Mouse (Mus musculus) forebrain, embryonic 11.5 days (tissue): Measurements from ENCODE around the gene Kcnk18. TPM values are rescaled to one million over a fixed set of nuclear protein-coding genes. Genes with fewer than 3 reads are reported as not detected.
A peak's percentile ranks its signal among the peaks of the same experiment; 100 is the strongest.

Experiments
- ATAC-seq: fragments of 200-750 bp; cut with Nextera tagmentation; replicated peaks from 2 replicates; pipeline ENCODE4 v1.8.0; 2017; ENCODE audit warnings: moderate TSS enrichment; ENCODE audit not compliant: low FRiP score
- DNase-seq: peaks from one replicate; pipeline ENCODE4 v3.0.0-alpha.2; 2017; ENCODE audit warnings: low spot score
- H3K27ac ChIP-seq: fragments of 300-500 bp; sonication (generic); 2 replicates; pipeline ENCODE4 v1.5.1; 2014; ENCODE audit warnings: low read depth, low read length
- H3K27me3 ChIP-seq: fragments of 300-500 bp; sonication (generic); 2 replicates; pipeline ENCODE4 v1.6.1; 2014; ENCODE audit warnings: mild to moderate bottlenecking, low read length, mixed read lengths; ENCODE audit not compliant: control insufficient read depth, insufficient read depth
- H3K36me3 ChIP-seq: fragments of 300-500 bp; sonication (generic); 2 replicates; pipeline ENCODE4 v1.6.1; 2014; ENCODE audit warnings: mild to moderate bottlenecking, low read length, moderate library complexity, mixed read lengths; ENCODE audit not compliant: control insufficient read depth, insufficient read depth
- H3K4me1 ChIP-seq: fragments of 300-500 bp; sonication (generic); replicated peaks from 2 replicates; pipeline ENCODE4 v1.6.1; 2014; ENCODE audit warnings: low read length, mixed read lengths; ENCODE audit not compliant: control insufficient read depth, insufficient read depth
- H3K4me2 ChIP-seq: fragments of 300-500 bp; sonication (generic); 2 replicates; pipeline ENCODE4 v1.6.1; 2014; ENCODE audit warnings: low read depth, mild to moderate bottlenecking, low read length, moderate library complexity, mixed read lengths; ENCODE audit not compliant: severe bottlenecking
- H3K4me3 ChIP-seq: fragments of 300-500 bp; sonication (generic); 2 replicates; pipeline ENCODE4 v1.5.1; 2014; ENCODE audit warnings: low read depth, low read length
- H3K9ac ChIP-seq: fragments of 300-500 bp; sonication (generic); 2 replicates; pipeline ENCODE4 v1.6.1; 2014; ENCODE audit warnings: low read length
- H3K9me3 ChIP-seq: fragments of 300-500 bp; sonication (generic); 2 replicates; pipeline ENCODE4 v1.6.1; 2016; ENCODE audit warnings: low read length, mixed read lengths; ENCODE audit not compliant: control insufficient read depth
- WGBS: fragments of 180-500 bp; shearing (Covaris S2); extraction: QIAGEN DNeasy Blood & Tissue Kit; methylation state at CpG from one replicate; pipeline ENCODE4 v1.1.7; 2014; 5-methylcytosine and 5-hydroxymethylcytosine counted together
- polyA plus RNA-seq: library from polyadenylated mRNA; unstranded; fragments of >200 nt; fragmentation: Nextera tagmentation; extraction: Ambion mirVana; gene quantifications from 2 replicates; pipeline ENCODE4 v1.2.1, GENCODE M21; 2014

Gene Kcnk18
- polyA plus RNA-seq, 1 experiment from 2014 or later = not detected

DNA sequence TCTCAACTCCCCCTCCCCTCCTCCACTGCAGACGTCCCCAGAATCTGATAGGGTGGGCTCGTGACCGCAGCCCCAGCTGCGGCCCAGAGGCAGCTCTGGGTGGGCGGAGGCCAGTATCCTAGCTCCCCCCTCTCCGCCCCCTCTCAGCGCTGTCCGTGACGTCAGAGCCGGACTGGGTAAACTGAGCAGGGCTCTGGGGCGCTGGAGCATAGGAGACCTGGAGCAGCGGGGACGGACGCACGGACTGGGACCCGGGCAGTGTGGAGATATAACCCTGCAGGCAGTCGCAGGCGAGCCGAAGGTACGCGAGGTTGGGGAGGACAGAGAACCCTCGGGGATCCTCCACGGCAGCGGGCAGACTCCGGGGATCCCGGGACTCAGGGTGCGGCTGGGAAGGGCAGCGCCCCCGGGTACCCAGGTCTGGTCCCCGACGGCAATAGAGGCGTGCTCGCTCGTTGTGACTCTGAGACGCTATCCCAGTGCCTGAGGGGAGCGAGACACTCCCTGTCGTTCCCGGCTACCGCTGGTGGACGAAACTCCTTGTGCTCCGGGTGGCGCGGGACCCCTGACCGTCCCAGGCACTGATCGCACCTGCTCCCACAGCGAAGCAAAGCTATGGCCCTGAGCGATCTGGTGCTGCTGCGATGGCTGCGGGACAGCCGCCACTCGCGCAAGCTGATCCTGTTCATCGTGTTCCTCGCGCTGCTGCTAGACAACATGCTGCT lies 41.9 kb downstream of the Kcnk18 start, which contains the start of gene Slc18a2:
Gene Slc18a2 (plus strand): TSS at position 179 of the 725 bp plus-strand sequence.
- peak within 1 kb of the TSS; percentile 82 for H3K4me2 ChIP-seq
- peaks cover 15% of the 10 kb centered on the region for H3K27me3 ChIP-seq
- no peaks in the 10 kb centered on the region for H3K36me3 ChIP-seq
- H3K9me3 ChIP-seq = no peaks in the 10 kb centered on the region
- H3K4me3 ChIP-seq = peak within 1 kb of the TSS; percentile 40
- under 1% methylated on average over 54 of the region's 55 CpGs for WGBS
- peak within 1 kb of the TSS; percentile 4 for H3K9ac ChIP-seq
- DNase-seq (peak; percentile 77), ATAC-seq (peak; percentile 79)
- no peak within 1 kb of the TSS for H3K27ac ChIP-seq
- H3K4me1 ChIP-seq = peaks cover 17% of the 10 kb centered on the region

DNA sequence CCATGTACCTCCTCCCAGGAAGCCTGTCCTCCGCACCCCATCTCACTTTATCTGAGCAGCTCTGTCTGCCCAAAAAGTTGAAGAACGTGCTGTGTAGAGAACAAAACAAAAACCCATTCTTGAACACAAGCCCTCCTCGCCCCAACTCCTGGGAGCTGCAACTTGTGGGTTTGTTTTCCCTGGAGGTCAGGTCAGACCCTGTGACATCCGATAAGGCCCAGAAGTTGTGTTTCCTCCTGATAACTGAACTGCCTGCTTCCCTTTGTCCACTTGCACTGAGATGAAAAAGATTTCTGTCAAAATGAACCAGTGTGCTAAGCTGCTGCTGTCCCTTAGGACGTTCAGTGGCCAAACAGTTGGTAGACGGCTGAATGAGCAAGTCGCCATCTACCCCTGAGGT lies 42.6 kb downstream of the Kcnk18 start:
- DNase-seq = no peak
- no peak for ATAC-seq
- Histone ChIP-seq H3K27me3 (peaks cover 15% of the 10 kb centered on the region), H3K4me3 (peak overlapping the region; percentile 40), H3K4me1 (peaks cover 22% of the 10 kb centered on the region), H3K4me2 (peak overlapping the region; percentile 82), H3K9me3 (no peaks in the 10 kb centered on the region), H3K27ac (no peak overlapping the region), H3K36me3 (no peaks in the 10 kb centered on the region), H3K9ac (no peak overlapping the region; the same call in 1 of the 2 replicates)
- WGBS = 50% methylated on average over 7 of the region's 7 CpGs

DNA sequence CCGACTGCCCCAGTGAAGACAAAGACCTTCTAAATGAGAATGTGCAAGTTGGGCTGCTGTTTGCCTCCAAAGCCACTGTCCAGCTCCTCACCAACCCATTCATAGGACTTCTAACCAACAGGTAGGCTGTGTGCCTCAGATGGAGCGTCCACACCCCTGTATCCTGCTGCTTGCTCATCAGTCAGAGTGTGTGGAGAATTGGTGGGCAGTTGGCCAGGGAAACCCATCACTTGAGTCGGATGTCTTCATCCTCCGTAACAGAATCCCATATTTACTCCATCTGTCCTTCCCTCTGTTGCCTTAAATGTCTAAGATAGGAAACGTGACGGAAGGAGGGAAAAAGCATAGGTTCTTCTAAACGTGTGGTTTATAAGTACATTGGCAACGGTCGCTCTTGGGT lies 44.2 kb downstream of the Kcnk18 start:
- DNase-seq = no peak
- Histone ChIP-seq H3K4me2 (no peak overlapping the region), H3K9ac (no peak overlapping the region), H3K4me1 (peaks cover 29% of the 10 kb centered on the region), H3K9me3 (no peaks in the 10 kb centered on the region), H3K27ac (no peak overlapping the region), H3K4me3 (no peak overlapping the region), H3K36me3 (no peaks in the 10 kb centered on the region), H3K27me3 (peaks cover 15% of the 10 kb centered on the region)
- no peak for ATAC-seq
- WGBS = 93% methylated on average over 9 of the region's 9 CpGs

- peaks cover 15% of the 10 kb centered on the region for H3K27me3 ChIP-seq
- ATAC-seq (peak; percentile 40), DNase-seq (no peak)
- peak overlapping the region; percentile 59 for H3K27ac ChIP-seq
- H3K9me3 ChIP-seq = no peaks in the 10 kb centered on the region
- H3K4me1 ChIP-seq = peaks cover 29% of the 10 kb centered on the region
- H3K36me3 ChIP-seq = no peaks in the 10 kb centered on the region
- H3K4me3 ChIP-seq = no peak overlapping the region
- WGBS = 57% methylated on average over 9 of the region's 9 CpGs
- no peak overlapping the region for H3K4me2 ChIP-seq
- H3K9ac ChIP-seq = no peak overlapping the region; the same call in 1 of the 2 replicates
Observed at GRCm38 (mm10) chr19:59264838-59265532, 46.0 kb downstream of the Kcnk18 start.

GRCm38 (mm10) chr19:59265907-59266306 lies 46.9 kb downstream of the Kcnk18 start:
- no peak overlapping the region for H3K4me2 ChIP-seq

DNA sequence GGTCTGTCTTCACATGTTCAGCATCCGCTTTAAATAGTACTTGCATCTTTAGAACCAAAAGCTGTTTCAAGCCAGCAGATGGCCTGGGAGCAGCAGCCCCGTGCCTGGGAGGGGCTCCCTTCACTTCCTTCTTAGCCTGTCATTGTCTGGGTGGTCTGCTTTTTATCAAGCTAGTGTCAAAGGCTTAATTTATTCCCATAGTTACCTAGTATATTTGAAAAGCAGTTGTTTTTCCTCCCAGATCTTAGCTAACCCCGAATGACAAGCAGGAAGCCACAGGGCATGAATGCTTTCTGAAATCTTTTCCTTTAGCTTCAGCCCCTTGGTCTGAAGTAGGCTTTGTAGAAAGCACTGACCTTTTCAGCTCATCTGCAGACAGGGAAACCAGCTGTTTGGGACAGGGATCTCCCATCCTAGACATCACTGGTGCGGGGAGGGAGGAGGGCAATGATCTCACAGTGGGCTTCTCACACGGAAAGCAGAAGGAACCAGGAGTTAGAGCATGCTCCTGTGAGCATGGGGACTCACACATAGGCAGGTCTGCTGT lies 48.5 kb downstream of the Kcnk18 start:
- Histone ChIP-seq H3K9me3 (no peaks in the 10 kb centered on the region), H3K4me2 (no peak overlapping the region), H3K36me3 (no peaks in the 10 kb centered on the region), H3K27ac (peak overlapping the region; percentile 28), H3K9ac (peak overlapping the region; percentile 14; the same call in 1 of the 2 replicates), H3K4me3 (no peak overlapping the region), H3K4me1 (peaks cover 20% of the 10 kb centered on the region), H3K27me3 (no peaks in the 10 kb centered on the region)
- no peak for DNase-seq
- no peak; the same call in 1 of the 2 replicates for ATAC-seq
- WGBS = 22% methylated on average over 5 of the region's 5 CpGs

More at GRCm38 (mm10) chr19:59265907-59266306, 46.9 kb downstream of the Kcnk18 start:
- Histone ChIP-seq H3K9me3 (no peaks in the 10 kb centered on the region), H3K27ac (no peak overlapping the region), H3K36me3 (no peaks in the 10 kb centered on the region), H3K9ac (no peak overlapping the region), H3K4me3 (no peak overlapping the region), H3K4me1 (peaks cover 25% of the 10 kb centered on the region), H3K27me3 (peaks cover 9% of the 10 kb centered on the region)
- ATAC-seq (no peak), DNase-seq (no peak)
- 67% methylated on average over 6 of the region's 6 CpGs for WGBS

DNA sequence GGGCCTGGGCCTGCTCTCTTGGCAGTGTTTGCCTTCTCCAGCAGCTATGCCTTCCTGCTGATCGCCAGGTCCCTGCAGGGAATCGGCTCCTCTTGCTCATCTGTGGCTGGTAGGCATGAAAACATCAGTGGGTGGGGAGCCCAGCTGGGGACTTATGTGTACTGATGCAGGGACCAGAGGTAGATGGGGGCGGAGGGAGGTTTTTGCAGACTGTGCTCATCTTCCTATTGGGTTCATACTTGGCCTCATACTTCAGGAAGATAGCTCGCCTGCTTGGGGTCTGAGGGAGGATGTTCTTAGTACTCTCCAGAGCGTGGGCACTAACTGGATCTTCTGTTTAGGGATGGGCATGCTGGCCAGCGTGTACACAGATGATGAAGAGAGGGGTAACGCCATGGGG lies 54.2 kb downstream of the Kcnk18 start:
- Histone ChIP-seq H3K4me1 (no peaks in the 10 kb centered on the region), H3K36me3 (no peaks in the 10 kb centered on the region), H3K27me3 (no peaks in the 10 kb centered on the region), H3K9me3 (no peaks in the 10 kb centered on the region), H3K4me2 (no peak overlapping the region), H3K9ac (no peak overlapping the region), H3K4me3 (no peak overlapping the region), H3K27ac (no peak overlapping the region)
- 82% methylated on average over 7 of the region's 7 CpGs for whole genome bisulfite sequencing
- no peak for ATAC-seq
- DNase-seq = peak; percentile 46

DNA sequence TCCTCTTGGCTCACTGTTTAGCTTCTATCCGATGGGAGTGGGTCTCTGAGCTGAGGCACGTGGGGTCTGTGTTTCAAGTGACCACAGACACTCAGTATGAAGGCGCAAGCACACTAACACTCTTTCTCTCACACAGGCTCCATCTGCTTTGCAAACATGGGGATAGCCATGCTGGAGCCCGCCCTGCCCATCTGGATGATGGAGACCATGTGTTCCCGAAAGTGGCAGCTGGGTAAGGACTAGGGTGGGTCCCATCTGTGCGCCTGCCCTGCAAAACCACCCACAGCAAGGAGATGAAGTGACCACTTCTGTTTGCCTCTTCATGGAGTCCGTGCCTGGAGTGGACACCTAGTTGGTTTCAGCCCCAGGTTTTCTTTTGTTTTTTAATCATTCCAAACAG lies 57.3 kb downstream of the Kcnk18 start:
- no peaks in the 10 kb centered on the region for H3K27me3 ChIP-seq
- H3K4me3 ChIP-seq = no peak overlapping the region
- ATAC-seq (no peak), DNase-seq (no peak)
- H3K27ac ChIP-seq = no peak overlapping the region
- no peak overlapping the region for H3K4me2 ChIP-seq
- no peak overlapping the region for H3K9ac ChIP-seq
- no peaks in the 10 kb centered on the region for H3K36me3 ChIP-seq
- WGBS = 91% methylated on average over 7 of the region's 7 CpGs
- H3K4me1 ChIP-seq = no peaks in the 10 kb centered on the region
- no peaks in the 10 kb centered on the region for H3K9me3 ChIP-seq
